Mouse (Mus musculus) lung, postnatal 0 days (tissue): ENCODE results near the gene Hoxa3. TPM values are rescaled to one million over a fixed set of nuclear protein-coding genes. Genes with fewer than 3 reads are reported as not detected.

ENCODE experiments used
- ATAC-seq: fragments of 200-750 bp; cut with Nextera tagmentation; 2 replicates; pipeline ENCODE4 v1.8.0; 2017; ENCODE audit warnings: moderate library complexity
- DNase-seq: peaks from one replicate; pipeline ENCODE4 v3.0.0-alpha.2; 2016; ENCODE audit warnings: low spot score
- H3K27ac ChIP-seq: fragments of 300-500 bp; sonication (generic); 2 replicates; pipeline ENCODE4 v1.5.1; 2014; ENCODE audit warnings: antibody characterized with exemption, mild to moderate bottlenecking, low read length, mixed read lengths
- H3K27me3 ChIP-seq: fragments of 300-500 bp; sonication (generic); replicated peaks from 2 replicates; pipeline ENCODE4 v1.6.1; 2014; ENCODE audit warnings: low read length, mixed read lengths; ENCODE audit not compliant: insufficient read depth
- H3K36me3 ChIP-seq: fragments of 300-500 bp; sonication (generic); 2 replicates; pipeline ENCODE4 v1.6.1; 2014; ENCODE audit warnings: low read length, mixed read lengths; ENCODE audit not compliant: insufficient read depth
- H3K4me1 ChIP-seq: fragments of 300-500 bp; sonication (generic); 2 replicates; pipeline ENCODE4 v1.6.1; 2014; ENCODE audit warnings: antibody characterized with exemption, low read depth, low read length, mixed read lengths; ENCODE audit not compliant: insufficient read depth
- H3K4me2 ChIP-seq: fragments of 300-500 bp; sonication (generic); replicated peaks from 2 replicates; pipeline ENCODE4 v1.6.1; 2014; ENCODE audit warnings: low read depth, mild to moderate bottlenecking, low read length, moderate library complexity, mixed read lengths
- H3K4me3 ChIP-seq: fragments of 300-500 bp; sonication (generic); 2 replicates; pipeline ENCODE4 v1.5.1; 2014; ENCODE audit warnings: low read depth, low read length
- H3K9ac ChIP-seq: fragments of 300-500 bp; sonication (generic); replicated peaks from 2 replicates; pipeline ENCODE4 v1.6.1; 2014; ENCODE audit warnings: low read depth, mild to moderate bottlenecking
- H3K9me3 ChIP-seq: fragments of 300-500 bp; sonication (generic); 2 replicates; pipeline ENCODE4 v1.6.1; 2016; ENCODE audit warnings: low read length, mixed read lengths
- CTCF ChIP-seq: IDR thresholded peaks from 2 replicates; pipeline ENCODE4 v1.5.1; 2016; ENCODE audit warnings: antibody characterized with exemption, mild to moderate bottlenecking
- EP300 ChIP-seq: IDR thresholded peaks from 2 replicates; pipeline ENCODE4 v1.6.1; 2016; ENCODE audit warnings: antibody characterized with exemption, mild to moderate bottlenecking, control low read depth
- WGBS: fragments of 180-500 bp; shearing (Covaris S2); extraction: QIAGEN DNeasy Blood & Tissue Kit; methylation state at CpG from one replicate; pipeline ENCODE4 v1.1.7; 2014; 5-methylcytosine and 5-hydroxymethylcytosine counted together
- polyA plus RNA-seq: library from polyadenylated mRNA; unstranded; fragments of >200 nt; fragmentation: Nextera tagmentation; extraction: Ambion mirVana; gene quantifications from 2 replicates; pipeline ENCODE4 v1.2.1, GENCODE M21; 2015

Hoxa3 gene
- polyA plus RNA-seq, 1 experiment from 2014 or later: 4.3 TPM

GRCm38 (mm10) chr6:52162093-52162380 is 51.1 kb downstream of the Hoxa3 start:
- peak; percentile 54 for DNase-seq
- H3K27ac ChIP-seq: peak overlapping the region; percentile 66

GRCm38 (mm10) chr6:52161336-52162092 is 51.6 kb downstream of the Hoxa3 start:
- H3K9ac ChIP-seq: no peak overlapping the region
- peak overlapping the region; percentile 93 for H3K27ac ChIP-seq
- WGBS: 10% methylated on average over 8 of the region's 8 CpGs
- H3K27me3 ChIP-seq: peaks cover 20% of the 10 kb centered on the region; the same call in 1 of the 2 replicates
- TF ChIP-seq EP300 (no peak), CTCF (no peak)
- H3K4me1 ChIP-seq: 0 out of 2 replicates have a peak, but pooled peaks cover 4% of the 10 kb centered on the region
- no peaks in the 10 kb centered on the region for H3K36me3 ChIP-seq
- DNase-seq: peak; percentile 49
- H3K4me2 ChIP-seq: peak overlapping the region; percentile 79
- no peaks in the 10 kb centered on the region for H3K9me3 ChIP-seq
- no peak for ATAC-seq
- peak overlapping the region; percentile 69 for H3K4me3 ChIP-seq

More at GRCm38 (mm10) chr6:52162093-52162380, 51.1 kb downstream of the Hoxa3 start:
- no peaks in the 10 kb centered on the region for H3K36me3 ChIP-seq
- H3K9me3 ChIP-seq: no peaks in the 10 kb centered on the region
- no peak overlapping the region for H3K4me3 ChIP-seq
- H3K9ac ChIP-seq: no peak overlapping the region
- 0% methylated on average over 1 of the region's 1 CpGs for WGBS
- H3K4me2 ChIP-seq: peak overlapping the region; percentile 36; the same call in 1 of the 2 replicates
- ATAC-seq: no peak
- H3K27me3 ChIP-seq: peaks cover 16% of the 10 kb centered on the region; the same call in 1 of the 2 replicates
- TF ChIP-seq CTCF (no peak), EP300 (no peak)
- 0 out of 2 replicates have a peak, but pooled peaks cover 4% of the 10 kb centered on the region for H3K4me1 ChIP-seq

GRCm38 (mm10) chr6:52160511-52161335 is 52.4 kb downstream of the Hoxa3 start:
- Histone ChIP-seq H3K36me3 (no peaks in the 10 kb centered on the region), H3K4me1 (0 out of 2 replicates have a peak, but pooled peaks cover 4% of the 10 kb centered on the region), H3K4me2 (peak overlapping the region; percentile 79), H3K27ac (peak overlapping the region; percentile 93), H3K9ac (peak overlapping the region; percentile 34; the same call in 1 of the 2 replicates), H3K27me3 (peaks cover 26% of the 10 kb centered on the region; the same call in 1 of the 2 replicates), H3K4me3 (peak overlapping the region; percentile 69), H3K9me3 (no peaks in the 10 kb centered on the region)
- WGBS: 5% methylated on average over 30 of the region's 30 CpGs
- DNase-seq (peak; percentile 87), ATAC-seq (peak; percentile 5; the same call in 1 of the 2 replicates)
- no peak for TF ChIP-seq CTCF
- peak; percentile 65 for TF ChIP-seq EP300

- Histone ChIP-seq H3K9me3 (no peaks in the 10 kb centered on the region), H3K27ac (peak overlapping the region; percentile 93), H3K4me3 (peak overlapping the region; percentile 69), H3K27me3 (peaks cover 32% of the 10 kb centered on the region; the same call in 1 of the 2 replicates), H3K36me3 (no peaks in the 10 kb centered on the region), H3K4me1 (0 out of 2 replicates have a peak, but pooled peaks cover 4% of the 10 kb centered on the region), H3K4me2 (peak overlapping the region; percentile 79), H3K9ac (no peak overlapping the region)
- TF ChIP-seq CTCF (no peak), EP300 (no peak)
- ATAC-seq: no peak
- 10% methylated on average over 9 of the region's 9 CpGs for WGBS
- peak; percentile 88 for DNase-seq
Observed at GRCm38 (mm10) chr6:52159979-52160378, 53.2 kb downstream of the Hoxa3 start.

GRCm38 (mm10) chr6:52159164-52159761 is 53.9 kb downstream of the Hoxa3 start:
- H3K36me3 ChIP-seq: no peaks in the 10 kb centered on the region
- H3K27me3 ChIP-seq: peaks cover 37% of the 10 kb centered on the region
- peak overlapping the region; percentile 72 for H3K9ac ChIP-seq
- H3K4me2 ChIP-seq: peak overlapping the region; percentile 79
- 0 out of 2 replicates have a peak, but pooled peaks cover 4% of the 10 kb centered on the region for H3K4me1 ChIP-seq
- H3K9me3 ChIP-seq: no peaks in the 10 kb centered on the region
- 6% methylated on average over 12 of the region's 12 CpGs for WGBS
- H3K4me3 ChIP-seq: peak overlapping the region; percentile 69
- TF ChIP-seq EP300 (no peak), CTCF (no peak)
- DNase-seq (peak; percentile 58), ATAC-seq (0 out of 2 replicates have a peak, but pooled peaks have one; percentile 12)
- H3K27ac ChIP-seq: peak overlapping the region; percentile 93
